ENCODE assay signal across 1 mouse cellular context in the genomic region with DNA sequence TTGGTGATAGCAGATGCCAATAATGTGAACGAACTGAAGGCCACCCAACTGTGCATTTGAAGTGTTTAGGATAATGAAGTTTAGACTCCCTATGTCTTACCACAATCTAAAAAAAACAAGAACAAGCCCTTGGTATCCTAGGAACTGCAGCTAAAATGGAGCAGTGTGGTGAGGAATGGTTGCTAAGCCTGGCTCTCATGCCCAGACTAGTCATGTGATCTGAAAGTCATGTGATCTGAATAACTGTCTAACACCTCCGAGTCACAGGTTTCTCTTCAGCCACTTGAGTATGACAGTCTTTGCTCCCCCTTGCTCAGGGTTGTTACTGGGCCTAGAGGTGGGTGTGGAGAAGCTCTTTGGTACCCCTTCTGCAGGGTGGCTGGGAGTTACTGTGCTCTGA.
A peak's percentile ranks its signal among the peaks of the same experiment; 100 is the strongest.
TF ChIP-seq lines count a peak whose summit lies in the region.

No protein-coding gene starts in this region.

TF ChIP-seq in MEL, 35 proteins besides CTCF, POLR2A, EP300 and RAD21:
- TF ChIP-seq ZC3H11A (IDR thresholded peaks at IDR 0.05; ENCODE audit: low read depth, low read length) (no peak), USF2 (IDR thresholded peaks at IDR 0.05; ENCODE audit: borderline replicate concordance in 1 of 2, insufficient read depth in 1 of 2, low read depth in 1 of 2, low read length in 2 of 2) (peak in 1 of 2 experiments; percentile 77; a peak in 2 of 4 replicates), JUND (IDR thresholded peaks at IDR 0.05; ENCODE audit: low read depth, low read length) (no peak), TAL1 (IDR thresholded peaks at IDR 0.05; ENCODE audit: low read length) (no peak), USF1 (IDR thresholded peaks at IDR 0.05; ENCODE audit: low read depth, low read length) (peak; percentile 88), MAFK (IDR thresholded peaks at IDR 0.05; ENCODE audit: borderline replicate concordance, low read depth, low read length) (no peak), MYC (IDR thresholded peaks at IDR 0.05; ENCODE audit: low read depth, low read length) (no peak), ZMIZ1 (IDR thresholded peaks at IDR 0.05; ENCODE audit: low read depth, low read length) (no peak), CHD2 (IDR thresholded peaks at IDR 0.05; ENCODE audit: low read length) (no peak), NRF1 (IDR thresholded peaks at IDR 0.05; ENCODE audit: insufficient read depth, low read depth, low read length, poor library complexity, severe bottlenecking) (no peak), UBTF (IDR thresholded peaks at IDR 0.05; ENCODE audit: borderline replicate concordance, insufficient read depth, low read depth, low read length) (no peak), TCF12 (IDR thresholded peaks at IDR 0.05; ENCODE audit: low read depth, low read length) (no peak), E2F4 (IDR thresholded peaks at IDR 0.05; ENCODE audit: borderline replicate concordance, low read depth, low read length) (no peak), RCOR1 (IDR thresholded peaks at IDR 0.05; ENCODE audit: low read depth, low read length) (no peak)
TF ChIP-seq in MEL: peak in this region for 2.
